Mouse (Mus musculus) inflammation-experienced regulatory T-cells, adult 6 months (primary cell): ENCODE measurements around the gene Olfr122. TPM values are rescaled to one million over a fixed set of nuclear protein-coding genes. Genes with fewer than 3 reads are reported as not detected.

Experiments used
- ATAC-seq: one replicate; pipeline ENCODE4 v1.8.0; 2017
- polyA plus RNA-seq, 3 experiments: library from polyadenylated mRNA; unstranded; fragments of 100-300 nt; shearing (Covaris generic); gene quantifications; one replicate each; pipeline ENCODE4 v1.2.1; 2017

Gene Olfr122
- polyA plus RNA-seq: not detected

GRCm38 (mm10) chr17:37768307-37768706 is at the start of gene Olfr122:
Gene Olfr122, plus strand, starts transcription at chr17:37768607.
- ATAC-seq: no peak

- no peak for ATAC-seq
Observed at GRCm38 (mm10) chr17:37721508-37721907, 46.9 kb upstream of the Olfr122 start, which contains the start of gene Olfr120. Gene Olfr120, plus strand, starts transcription at chr17:37721808.

- ATAC-seq: no peak
Observed at GRCm38 (mm10) chr17:37738070-37738469, 30.3 kb upstream of the Olfr122 start.

GRCm38 (mm10) chr17:37793229-37793628 is 24.8 kb downstream of the Olfr122 start, which contains the start of gene Olfr123:
Gene Olfr123, plus strand, starts transcription at chr17:37793529.
- ATAC-seq: no peak

GRCm38 (mm10) chr17:37799588-37799987 is 31.2 kb downstream of the Olfr122 start, which contains the start of gene Olfr124:
Gene Olfr124, plus strand, starts transcription at chr17:37799888.
- ATAC-seq: no peak

Other genes with a start within 250 kb of the Olfr122 start
- gene Olfr112, start 199.2 kb upstream of the Olfr122 start, polyA plus RNA-seq: not detected
- not detected for gene Olfr113, start 190.9 kb upstream of the Olfr122 start, polyA plus RNA-seq
- gene Olfr114, start 175.9 kb upstream of the Olfr122 start, polyA plus RNA-seq: not detected
- gene Olfr115, start 141.5 kb upstream of the Olfr122 start, polyA plus RNA-seq: not detected
- not detected for gene Olfr116, start 141.4 kb upstream of the Olfr122 start, polyA plus RNA-seq
- not detected for gene Olfr117, start 104.8 kb upstream of the Olfr122 start, polyA plus RNA-seq
- under 1 TPM in 1 of 3 experiments, not detected in 2; 0.60 TPM for gene Olfr118, start 101.6 kb upstream of the Olfr122 start, polyA plus RNA-seq
- gene Olfr119, start 72.0 kb upstream of the Olfr122 start, polyA plus RNA-seq: not detected
- gene Olfr120, start 46.8 kb upstream of the Olfr122 start, polyA plus RNA-seq: not detected
- not detected for gene Olfr121, start 19.8 kb upstream of the Olfr122 start, polyA plus RNA-seq
- not detected for gene Olfr123, start 24.9 kb downstream of the Olfr122 start, polyA plus RNA-seq
- not detected for gene Olfr124, start 31.3 kb downstream of the Olfr122 start, polyA plus RNA-seq
- gene Olfr125, start 64.3 kb downstream of the Olfr122 start, polyA plus RNA-seq: not detected
- not detected for gene Olfr126, start 78.9 kb downstream of the Olfr122 start, polyA plus RNA-seq
- gene Olfr127, start 131.8 kb downstream of the Olfr122 start, polyA plus RNA-seq: not detected
- gene Olfr128, start 151.9 kb downstream of the Olfr122 start, polyA plus RNA-seq: not detected
- gene Olfr761, start 184.5 kb downstream of the Olfr122 start, polyA plus RNA-seq: not detected